8 mouse cellular contexts compared by ENCODE assay signal in genomic region chr7:132656548-132656947, GRCm38 (mm10). TPM values are rescaled to one million over a fixed set of nuclear protein-coding genes. Genes with fewer than 3 reads are reported as not detected.
DNase-seq lines count a peak whose midpoint lies in the region; ATAC-seq and TF ChIP-seq lines count a peak whose summit lies in the region.

No protein-coding gene starts in this region.

- no peak overlapping the region for H3K4me3 ChIP-seq in forebrain, embryonic 14.5 days (ENCODE audit: low read depth, low read length)
- no peak overlapping the region for H3K4me3 ChIP-seq in liver, postnatal 0 days (ENCODE audit: low read depth, low read length)
- no peak overlapping the region for H3K4me3 ChIP-seq in neural tube, embryonic 13.5 days

- TF ChIP-seq EP300 in liver, postnatal 0 days (IDR thresholded peaks at IDR 0.05; ENCODE audit: low read depth): peak; percentile 35; the same call in 1 of the 2 replicates

- no peak overlapping the region for H3K27ac ChIP-seq in forebrain, embryonic 14.5 days (ENCODE audit: low read depth, low read length)
- peak overlapping the region; percentile 69; the same call in 1 of the 2 replicates for H3K27ac ChIP-seq in liver, postnatal 0 days (ENCODE audit: low read depth)
- H3K27ac ChIP-seq in neural tube, embryonic 13.5 days (replicated peaks): peak overlapping the region; percentile 49; the same call in 1 of the 2 replicates

- H3K27me3 ChIP-seq in forebrain, embryonic 14.5 days (replicated peaks; ENCODE audit: control insufficient read depth, insufficient read depth, low read length): no peaks in the 10 kb centered on the region
- no peaks in the 10 kb centered on the region for H3K27me3 ChIP-seq in liver, postnatal 0 days (ENCODE audit: insufficient read depth, low read length)
- no peaks in the 10 kb centered on the region for H3K27me3 ChIP-seq in neural tube, embryonic 13.5 days

- peaks cover 16% of the 10 kb centered on the region for H3K4me1 ChIP-seq in forebrain, embryonic 14.5 days (ENCODE audit: control insufficient read depth, insufficient read depth, low read length)
- peaks cover 23% of the 10 kb centered on the region for H3K4me1 ChIP-seq in liver, postnatal 0 days (ENCODE audit: insufficient read depth)
- H3K4me1 ChIP-seq in neural tube, embryonic 13.5 days (replicated peaks): peaks cover 23% of the 10 kb centered on the region

- no peaks in the 10 kb centered on the region for H3K9me3 ChIP-seq in forebrain, embryonic 14.5 days (replicated peaks; ENCODE audit: control insufficient read depth, low read length)
- no peaks in the 10 kb centered on the region for H3K9me3 ChIP-seq in liver, postnatal 0 days (ENCODE audit: low read length)
- no peaks in the 10 kb centered on the region for H3K9me3 ChIP-seq in neural tube, embryonic 13.5 days

- TF ChIP-seq CTCF in liver, postnatal 0 days (IDR thresholded peaks at IDR 0.05; ENCODE audit: low read depth): peak; percentile 88

- intact Hi-C loops in heart, postnatal 14 days (cut with DNase I): loop anchor here (1.0 to 5.0 kb wide), 7 partner anchors 18 to 346 kb away; partner anchors contain the start of gene Eef1akmt2

- H3K4me2 ChIP-seq in forebrain, embryonic 14.5 days (ENCODE audit: low read length): no peak overlapping the region
- H3K4me2 ChIP-seq in liver, postnatal 0 days (ENCODE audit: low read depth, low read length): peak overlapping the region; percentile 55
- 0 out of 2 replicates have a peak overlapping the region, but pooled peaks have one; percentile 18 for H3K4me2 ChIP-seq in neural tube, embryonic 13.5 days

- ATAC-seq in cerebellum, adult (ENCODE audit: insufficient number of reproducible peaks, low FRiP score, low TSS enrichment): peak; percentile 56; the same call in 1 of the 2 replicates
- peak; percentile 72 for ATAC-seq in forebrain, embryonic 14.5 days
- peak; percentile 71 for ATAC-seq in liver, postnatal 0 days
- peak; percentile 46 for ATAC-seq in neural tube, embryonic 13.5 days (ENCODE audit: low read depth)

- WGBS in forebrain, embryonic 14.5 days: 4% methylated on average over 3 of the region's 3 CpGs
- 0% methylated on average over 3 of the region's 3 CpGs for WGBS in large intestine, adult 2 months
- WGBS in liver, postnatal 0 days (ENCODE audit: insufficient replicate concordance): 0% methylated on average over 3 of the region's 3 CpGs
- WGBS in neural tube, embryonic 13.5 days: 9% methylated on average over 3 of the region's 3 CpGs

- DNase-seq in ES-CJ7 (ENCODE audit: low read depth, low spot score): peak; percentile 84
- DNase-seq in forebrain, embryonic 14.5 days (ENCODE audit: low spot score): peak; percentile 88
- DNase-seq in heart, postnatal 14 days: peak; percentile 92 to 98
- DNase-seq in large intestine, adult 2 months (ENCODE audit: low read depth, low spot score): peak; percentile 81
- peak; percentile 89 for DNase-seq in liver, postnatal 0 days
- peak; percentile 60 for DNase-seq in telencephalon, adult 2 months (ENCODE audit: low read depth, low spot score)

- no peaks in the 10 kb centered on the region for H3K36me3 ChIP-seq in forebrain, embryonic 14.5 days (ENCODE audit: control insufficient read depth, insufficient read depth, low read length)
- H3K36me3 ChIP-seq in liver, postnatal 0 days (replicated peaks; ENCODE audit: insufficient read depth, low read length): no peaks in the 10 kb centered on the region
- no peaks in the 10 kb centered on the region for H3K36me3 ChIP-seq in neural tube, embryonic 13.5 days

- no peak overlapping the region for H3K9ac ChIP-seq in forebrain, embryonic 14.5 days (ENCODE audit: low read length)
- peak overlapping the region; percentile 2; the same call in 1 of the 2 replicates for H3K9ac ChIP-seq in liver, postnatal 0 days (replicated peaks)
- peak overlapping the region; percentile 34; the same call in 1 of the 2 replicates for H3K9ac ChIP-seq in neural tube, embryonic 13.5 days

RNA-seq across cellular contexts. Expression of gene Lhpp, which starts 46.1 kb away (rescaled TPM):
- 26.7 and 29.6 TPM in 2 replicates for polyA plus RNA-seq in forebrain, embryonic 14.5 days (2014; fragmentation: Nextera tagmentation; extraction: Ambion mirVana)
- 10 to 100 TPM; 12.9 to 13.6 TPM for total RNA-seq in heart, postnatal 14 days (2021)
- 39.7 and 42.5 TPM in 2 replicates for polyA plus RNA-seq in large intestine, adult 2 months (2012; rRNA removed)
- polyA plus RNA-seq in liver, postnatal 0 days (2015; fragmentation: Nextera tagmentation; extraction: Ambion mirVana): 9.0 and 10.4 TPM in 2 replicates
- polyA plus RNA-seq in neural tube, embryonic 13.5 days (2015; fragmentation: Nextera tagmentation; extraction: Ambion mirVana): 27.8 and 32.1 TPM in 2 replicates

RNA-seq across cellular contexts. Expression of gene Nkx1-2, which starts 57.1 kb away (rescaled TPM):
- polyA plus RNA-seq in forebrain, embryonic 14.5 days (2014; fragmentation: Nextera tagmentation; extraction: Ambion mirVana): not detected in 2 replicates
- not detected for total RNA-seq in heart, postnatal 14 days (2021)
- 0.29 TPM in 1 of 2 replicates, not detected in the other for polyA plus RNA-seq in large intestine, adult 2 months (2012; rRNA removed)
- not detected in 2 replicates for polyA plus RNA-seq in liver, postnatal 0 days (2015; fragmentation: Nextera tagmentation; extraction: Ambion mirVana)
- polyA plus RNA-seq in neural tube, embryonic 13.5 days (2015; fragmentation: Nextera tagmentation; extraction: Ambion mirVana): 0.61 and 1.5 TPM in 2 replicates
